Mouse (Mus musculus): ENCODE data around the gene Gca.

- TF ChIP-seq TCF12 (IDR thresholded peaks at IDR 0.05; ENCODE audit: low read depth, low read length) = no peak
- TF ChIP-seq CTCF (IDR thresholded peaks at IDR 0.05 in 2 of 3, conservative IDR thresholded peaks at IDR 0.05 in 1 of 3; ENCODE audit: control insufficient read depth in 1 of 3, insufficient read depth in 1 of 3, low read depth in 2 of 3, low read length in 3 of 3, poor library complexity in 1 of 3, severe bottlenecking in 1 of 3) = no peak
- TF ChIP-seq POLR2AphosphoS5 (IDR thresholded peaks at IDR 0.05; ENCODE audit: borderline replicate concordance, low read depth, low read length) = no peak
- TF ChIP-seq TBP (IDR thresholded peaks at IDR 0.05; ENCODE audit: low read depth, low read length) = no peak
- TF ChIP-seq MAFK (IDR thresholded peaks at IDR 0.05; ENCODE audit: borderline replicate concordance, low read depth, low read length) = no peak
- no peak for TF ChIP-seq RAD21 (IDR thresholded peaks at IDR 0.05; ENCODE audit: low read depth, low read length)
- TF ChIP-seq USF2 (IDR thresholded peaks at IDR 0.05; ENCODE audit: borderline replicate concordance in 1 of 2, insufficient read depth in 1 of 2, low read depth in 1 of 2, low read length in 2 of 2) = no peak
- no peak for TF ChIP-seq MAZ (IDR thresholded peaks at IDR 0.05; ENCODE audit: low read depth, low read length)
These were observed 6.7 kb downstream of the Gca start for GRCm38 (mm10) chr2:62670767-62671166.

Data from MEL (cell line).